Mouse (Mus musculus) adrenal gland, postnatal 14 days (tissue): ENCODE results near the gene Ngb. TPM values are rescaled to one million over a fixed set of nuclear protein-coding genes. Genes with fewer than 3 reads are reported as not detected.
A peak's percentile ranks its signal among the peaks of the same experiment; 100 is the strongest.

ENCODE experiments used
- DNase-seq: peaks from one replicate; pipeline ENCODE4 v3.0.0; 2021; ENCODE audit warnings: mixed read lengths
- total RNA-seq: library from RNA; stranded (reverse); gene quantifications from 2 replicates; pipeline ENCODE4 v1.2.3, GENCODE M21; 2021

Ngb gene
- total RNA-seq, 1 experiment from 2014 or later: 0.41 TPM

DNA sequence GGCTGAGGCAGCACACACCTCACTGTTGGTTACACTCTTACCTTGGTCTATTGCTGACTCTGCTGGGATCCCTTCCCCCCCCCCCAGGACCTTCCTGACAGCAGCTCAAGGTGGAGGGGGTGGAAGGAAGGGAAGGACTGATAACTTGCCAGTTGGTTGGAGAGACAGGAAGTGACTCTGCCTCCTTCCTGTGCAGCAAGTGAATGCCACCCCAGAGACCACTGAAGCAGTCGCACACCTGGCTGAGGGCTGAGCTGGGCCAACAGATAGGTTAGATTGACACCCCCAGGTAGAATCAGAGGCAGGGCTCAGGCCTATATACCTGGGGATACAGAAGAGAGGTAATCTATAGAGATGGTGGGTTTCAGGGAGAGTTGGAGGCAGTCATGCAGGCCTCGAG, 10.4 kb downstream of the Ngb start:
- no peak for DNase-seq

DNA sequence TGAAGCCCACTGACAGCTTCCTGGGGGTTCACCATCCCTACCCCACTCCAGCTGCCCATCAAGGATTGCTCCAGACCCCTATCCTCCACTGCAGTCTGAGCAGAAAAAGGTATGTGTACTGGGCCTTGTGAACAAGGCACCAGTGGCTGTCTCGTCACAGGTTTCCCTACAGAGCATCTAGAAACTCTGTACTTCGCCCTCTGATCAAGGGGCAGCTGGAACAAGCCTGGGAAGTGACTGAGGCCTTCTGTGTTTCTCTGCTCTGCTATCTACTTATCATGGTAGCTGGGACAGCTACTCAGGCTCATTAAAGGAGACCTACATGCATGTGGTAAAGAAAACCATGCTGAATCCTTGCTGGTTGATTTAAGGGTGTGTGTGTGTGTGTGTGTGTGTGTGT, 12.6 kb downstream of the Ngb start:
- DNase-seq: no peak

DNA sequence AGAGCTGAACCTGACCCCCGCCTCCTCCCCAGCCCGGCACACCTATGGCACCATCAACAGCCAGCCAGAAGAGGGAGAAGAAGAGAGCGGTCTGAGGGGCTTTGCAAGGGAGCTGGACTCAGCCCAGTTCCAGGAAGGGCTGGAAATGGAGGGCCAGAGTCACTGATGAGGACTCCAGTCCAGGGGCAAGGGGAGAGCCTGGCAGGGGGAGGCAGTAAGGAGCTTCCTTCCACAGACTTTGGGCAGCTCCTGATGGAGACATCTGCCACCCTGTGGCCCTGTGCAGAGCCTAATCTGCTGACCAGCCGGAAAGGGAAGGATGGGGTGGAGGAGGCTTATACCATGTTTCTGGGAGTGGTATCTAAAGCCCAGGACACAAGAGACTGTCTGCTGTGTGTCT, 13.1 kb downstream of the Ngb start:
- no peak for DNase-seq

DNA sequence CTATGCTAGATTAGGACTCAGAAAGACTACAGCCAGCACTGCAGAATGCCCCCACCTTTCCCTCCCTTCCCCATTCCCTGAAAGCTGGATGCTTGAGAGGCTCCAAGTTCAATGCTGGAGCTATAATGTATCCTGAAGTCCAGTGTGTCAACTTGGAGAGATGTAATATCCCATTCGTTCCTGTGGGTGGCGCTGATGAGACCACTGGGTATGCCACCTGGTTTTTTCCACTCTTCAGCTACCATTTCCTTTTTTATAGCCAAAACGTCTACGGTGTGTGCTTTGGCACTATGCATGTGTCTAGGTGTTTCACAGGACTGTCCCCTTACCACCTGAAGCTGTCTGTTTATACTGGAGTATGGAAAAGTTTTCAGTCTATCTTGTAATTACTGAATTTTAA, 14.0 kb downstream of the Ngb start:
- peak; percentile 36 for DNase-seq

DNA sequence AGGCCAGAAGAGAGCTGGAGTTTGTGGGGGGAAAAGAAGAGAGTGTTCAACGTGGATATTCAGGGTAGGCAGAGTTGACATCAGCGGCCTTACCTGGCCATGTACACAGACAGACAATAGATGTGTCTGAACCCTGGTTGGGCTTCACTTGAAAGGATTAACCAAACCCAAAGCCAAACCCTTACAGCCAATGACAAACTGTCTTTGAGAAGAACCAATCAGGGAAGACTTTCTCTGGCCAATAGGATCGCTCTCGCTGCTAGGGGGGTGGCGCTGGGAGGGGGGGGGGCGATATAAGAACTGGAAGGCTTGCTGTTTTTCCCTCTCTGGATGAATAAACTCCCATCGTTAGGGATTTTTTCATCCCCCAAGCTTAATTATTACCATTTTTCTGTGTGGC, 15.1 kb downstream of the Ngb start:
- DNase-seq: no peak

DNA sequence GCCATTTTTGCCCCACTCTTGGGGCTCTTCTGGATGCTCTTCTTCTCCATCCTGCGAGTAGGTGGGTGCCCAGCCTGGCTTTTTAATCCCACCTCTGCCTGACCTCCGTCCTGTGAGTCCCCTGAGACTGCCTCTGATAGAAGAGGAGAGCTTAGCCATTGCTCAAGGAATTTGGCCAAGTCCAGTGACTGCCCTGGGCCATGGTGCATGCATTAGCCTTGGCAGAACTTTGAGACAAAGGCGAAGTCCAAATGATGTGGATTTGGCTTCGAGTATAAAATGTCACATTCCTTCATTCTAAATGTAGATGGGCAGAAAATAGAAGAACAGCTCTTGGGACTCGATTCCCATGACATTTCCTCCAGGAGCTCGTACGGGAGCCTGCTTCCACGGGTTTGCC, 19.5 kb downstream of the Ngb start:
- DNase-seq: no peak

DNA sequence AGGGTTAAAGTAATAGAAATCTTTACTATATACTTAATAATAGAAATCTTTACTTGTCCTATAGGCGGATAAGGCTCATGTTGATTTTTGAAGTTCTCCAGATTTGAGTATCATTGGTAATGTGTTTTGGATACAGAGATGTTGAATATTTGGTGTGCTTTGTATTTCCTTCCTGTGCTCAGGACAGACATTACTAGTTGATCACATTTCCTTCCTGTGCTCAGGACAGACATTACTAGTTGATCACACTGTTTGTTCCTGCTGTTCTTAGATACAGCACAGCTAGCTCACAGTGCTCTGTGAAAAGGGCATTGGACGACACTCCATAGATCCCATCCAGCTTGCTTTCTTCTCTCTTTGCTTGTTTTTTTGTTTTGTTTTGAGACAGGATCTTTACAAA, 25.7 kb downstream of the Ngb start:
- no peak for DNase-seq

DNA sequence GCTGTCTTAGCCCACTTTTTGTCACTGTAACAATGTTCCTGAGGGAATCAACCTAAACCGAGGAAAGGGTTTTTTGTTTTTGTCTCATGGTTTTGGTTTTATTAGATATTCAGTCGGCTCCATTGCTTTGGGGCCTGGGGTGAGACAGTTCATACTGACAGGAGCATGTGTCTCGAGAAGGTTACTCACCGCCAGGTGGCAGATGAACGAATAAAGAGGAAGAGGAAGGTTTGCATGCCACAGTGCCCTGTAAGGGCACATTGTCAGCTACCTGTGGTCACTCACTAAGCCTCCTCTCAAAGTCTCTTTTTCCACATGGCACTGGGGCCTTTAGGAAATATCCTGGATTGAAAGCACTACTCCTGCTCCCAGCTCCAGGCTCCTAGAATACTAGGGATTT, 31.8 kb downstream of the Ngb start:
- no peak for DNase-seq

DNA sequence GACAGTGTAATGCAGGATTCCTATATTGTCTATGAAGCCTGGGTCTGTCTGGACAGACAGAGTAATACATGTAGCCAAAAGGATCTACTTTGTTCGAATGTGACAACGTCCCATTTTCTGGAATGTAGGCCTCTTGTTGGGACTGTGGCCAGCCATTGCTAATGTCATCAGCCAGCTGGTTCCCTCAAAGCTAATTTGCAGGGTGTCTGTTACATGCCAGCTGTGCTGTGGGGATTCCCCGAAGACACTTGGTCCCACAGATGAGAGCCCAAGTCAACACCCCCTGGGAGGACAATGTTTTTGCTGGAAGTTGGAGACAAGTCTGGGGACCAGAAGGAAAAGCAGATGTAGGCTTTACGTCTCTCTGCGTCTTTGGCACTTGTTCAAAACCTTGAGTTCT, 35.9 kb downstream of the Ngb start:
- DNase-seq: no peak

DNA sequence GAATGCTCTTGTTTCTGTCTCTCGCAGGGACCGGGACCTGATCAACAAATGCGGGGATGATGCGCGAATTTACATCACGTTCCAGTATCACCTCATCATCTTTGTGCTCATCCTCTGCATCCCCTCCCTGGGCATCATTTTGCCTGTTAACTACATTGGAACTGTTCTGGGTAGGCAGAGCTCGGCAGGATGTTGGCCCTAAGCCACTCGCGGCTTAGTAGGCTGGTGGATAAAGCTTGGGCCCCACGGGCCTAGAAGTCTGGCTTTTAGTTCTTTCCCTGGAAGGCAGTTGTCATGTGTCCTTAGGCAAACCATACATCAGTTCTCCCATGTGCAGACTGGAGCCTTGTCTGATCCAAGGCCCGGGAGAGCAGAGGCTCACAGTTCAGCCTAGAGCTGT, 36.9 kb downstream of the Ngb start:
- no peak for DNase-seq

DNA sequence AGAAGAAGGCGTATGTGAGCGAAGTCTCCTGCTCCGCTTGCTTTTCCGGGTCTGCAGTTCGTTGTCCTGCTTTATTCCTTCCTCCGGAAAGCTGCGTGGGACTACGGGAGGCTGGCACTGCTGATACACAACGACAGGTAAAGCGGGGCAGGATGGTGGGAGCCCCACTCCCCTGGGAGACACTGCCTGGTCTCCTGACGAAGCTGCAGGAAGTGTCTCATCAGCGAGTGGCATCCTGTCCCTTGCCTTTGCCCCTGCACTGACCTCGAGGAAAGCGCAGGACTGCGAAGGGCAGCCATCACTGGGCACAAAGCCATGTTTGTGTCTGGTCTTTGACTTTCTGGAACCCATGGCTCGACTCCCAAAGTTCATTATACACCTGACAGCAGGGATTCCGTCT, 45.3 kb downstream of the Ngb start:
- DNase-seq: peak; percentile 52

DNA sequence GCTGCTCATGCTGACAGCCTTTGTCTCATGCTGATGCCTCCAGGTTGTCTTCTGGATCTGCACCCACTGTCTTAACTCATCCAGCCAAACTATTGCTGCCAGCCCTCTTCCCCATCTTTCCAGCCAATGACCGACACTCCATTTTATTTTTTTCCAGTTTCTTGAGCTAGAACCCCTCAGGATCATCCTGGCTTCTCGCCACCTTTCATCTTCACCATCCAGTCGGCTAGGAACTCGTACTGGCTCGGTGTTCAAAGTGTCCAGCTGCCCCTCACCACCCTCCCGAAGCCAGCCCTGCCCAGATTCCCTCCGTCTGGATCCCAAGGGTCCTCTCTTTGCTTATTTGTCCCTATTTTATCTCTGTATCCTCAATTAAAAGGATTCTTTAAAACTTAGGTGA, 47.5 kb downstream of the Ngb start:
- DNase-seq: no peak

DNA sequence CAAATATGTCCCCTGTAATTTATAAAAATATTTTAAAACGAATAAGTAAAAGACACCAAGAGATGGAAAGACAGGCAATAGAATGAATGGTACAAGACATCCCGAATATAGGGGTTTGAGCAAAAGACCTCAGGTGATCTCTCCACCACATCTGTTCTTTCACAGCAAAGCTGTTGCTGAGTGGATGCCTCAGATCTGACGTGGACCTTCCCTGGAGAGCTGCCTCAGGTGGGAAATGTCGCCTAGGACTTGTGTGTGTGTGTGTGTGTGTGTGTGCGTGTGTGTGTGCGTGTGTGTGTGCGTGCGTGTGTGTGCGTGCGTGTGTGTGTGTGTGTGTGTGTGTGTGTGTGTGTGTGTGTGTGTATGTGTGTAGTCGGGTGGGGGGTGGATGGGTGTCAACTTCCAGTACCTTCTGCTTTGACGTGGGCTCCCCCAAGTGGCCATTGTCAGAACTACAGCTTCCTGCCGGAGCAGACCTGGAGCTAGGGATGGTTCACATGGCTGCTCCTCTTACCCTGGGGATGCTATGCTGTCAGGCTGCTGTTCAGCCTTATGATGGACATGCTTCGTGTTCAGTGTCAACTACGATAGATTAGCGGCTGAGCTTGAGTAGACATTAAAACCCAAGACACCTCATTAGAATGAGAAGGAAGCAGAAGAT, 49.5 kb downstream of the Ngb start:
- peak; percentile 91 for DNase-seq

DNA sequence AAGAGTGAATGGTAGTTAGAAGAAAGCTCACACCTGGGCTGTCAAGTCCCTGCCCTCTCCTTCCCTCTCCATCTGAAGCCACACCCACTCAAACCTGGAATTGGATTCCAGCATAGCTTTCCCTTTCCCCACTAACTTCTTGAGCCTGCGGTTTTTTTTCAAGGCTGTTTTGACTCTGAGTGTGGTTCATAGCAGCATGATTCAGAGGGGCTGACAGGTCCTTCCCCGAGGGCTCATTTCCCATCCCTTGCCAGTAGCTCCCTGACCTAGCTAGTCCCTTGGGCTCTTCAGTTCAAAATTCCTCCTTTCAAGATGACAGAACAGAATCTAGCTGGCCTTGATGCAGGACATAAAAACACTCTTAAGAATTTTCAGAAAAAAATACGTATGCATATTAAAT, 54.8 kb downstream of the Ngb start:
- no peak for DNase-seq

Other genes starting within 250 kb of the Ngb start
- gene Irf2bpl, start 217.7 kb downstream of the Ngb start, total RNA-seq: 48.4 and 53.8 TPM in 2 replicates
- 26.2 and 29.1 TPM in 2 replicates for gene Cipc, start 155.5 kb downstream of the Ngb start, total RNA-seq
- gene Zdhhc22, start 112.1 kb downstream of the Ngb start, total RNA-seq: 0.59 and 1.1 TPM in 2 replicates
- 1.3 and 1.4 TPM in 2 replicates for gene Tmem63c, start 81.2 kb downstream of the Ngb start, total RNA-seq
- gene Gstz1, start 44.6 kb upstream of the Ngb start, total RNA-seq: 86.3 and 153 TPM in 2 replicates
- gene Pomt2, start 45.4 kb upstream of the Ngb start, total RNA-seq: 13.2 and 14.7 TPM in 2 replicates
- 2.0 and 2.7 TPM in 2 replicates for gene Samd15, start 97.2 kb upstream of the Ngb start, total RNA-seq
- 22.6 and 23.4 TPM in 2 replicates for gene Tmed8, start 97.9 kb upstream of the Ngb start, total RNA-seq
- gene Noxred1, start 136.2 kb upstream of the Ngb start, total RNA-seq: 0.33 and 0.90 TPM in 2 replicates
- gene Vipas39, start 163.7 kb upstream of the Ngb start, total RNA-seq: 35.6 and 41.5 TPM in 2 replicates
- 139 and 160 TPM in 2 replicates for gene Ahsa1, start 163.9 kb upstream of the Ngb start, total RNA-seq
- 0.34 TPM in 1 of 2 replicates, not detected in the other for gene Ism2, start 197.2 kb upstream of the Ngb start, total RNA-seq